Mouse (Mus musculus) hindbrain, embryonic 13.5 days (tissue): ENCODE data around the gene Cox5a. TPM values are rescaled to one million over a fixed set of nuclear protein-coding genes. Genes with fewer than 3 reads are reported as not detected.
A peak's percentile ranks its signal among the peaks of the same experiment; 100 is the strongest.

ENCODE experiments used
- ATAC-seq: fragments of 200-750 bp; cut with Nextera tagmentation; 2 replicates; pipeline ENCODE4 v1.8.0; 2017; ENCODE audit warnings: moderate TSS enrichment; ENCODE audit not compliant: low FRiP score
- H3K27ac ChIP-seq: fragments of 300-500 bp; sonication (generic); 2 replicates; pipeline ENCODE4 v1.5.1; 2015; ENCODE audit warnings: inconsistent platforms, mild to moderate bottlenecking, moderate library complexity
- H3K27me3 ChIP-seq: fragments of 300-500 bp; sonication (generic); 2 replicates; pipeline ENCODE4 v1.6.1; 2015; ENCODE audit warnings: mild to moderate bottlenecking, inconsistent platforms
- H3K36me3 ChIP-seq: fragments of 300-500 bp; sonication (generic); 2 replicates; pipeline ENCODE4 v1.6.1; 2015; ENCODE audit warnings: mild to moderate bottlenecking, inconsistent platforms
- H3K4me1 ChIP-seq: fragments of 300-500 bp; sonication (generic); replicated peaks from 2 replicates; pipeline ENCODE4 v1.6.1; 2015; ENCODE audit warnings: inconsistent platforms
- H3K4me2 ChIP-seq: fragments of 300-500 bp; sonication (generic); 2 replicates; pipeline ENCODE4 v1.6.1; 2015; ENCODE audit warnings: inconsistent platforms, mild to moderate bottlenecking, moderate library complexity
- H3K4me3 ChIP-seq: fragments of 300-500 bp; sonication (generic); 2 replicates; pipeline ENCODE4 v1.5.1; 2015; ENCODE audit warnings: mild to moderate bottlenecking, inconsistent platforms
- H3K9ac ChIP-seq: fragments of 300-500 bp; sonication (generic); 2 replicates; pipeline ENCODE4 v1.6.1; 2015; ENCODE audit warnings: mild to moderate bottlenecking, inconsistent platforms
- H3K9me3 ChIP-seq: fragments of 300-500 bp; sonication (generic); 2 replicates; pipeline ENCODE4 v1.6.1; 2016; ENCODE audit warnings: inconsistent platforms
- WGBS: fragments of 180-500 bp; shearing (Covaris S2); methylation state at CpG from one replicate; pipeline ENCODE4 v1.1.7; 2015; 5-methylcytosine and 5-hydroxymethylcytosine counted together
- polyA plus RNA-seq: library from polyadenylated mRNA; unstranded; fragments of >200 nt; fragmentation: Nextera tagmentation; extraction: Ambion mirVana; gene quantifications from 2 replicates; pipeline ENCODE4 v1.2.1, GENCODE M21; 2015

Gene Cox5a
- polyA plus RNA-seq, 1 experiment from 2014 or later: 879 TPM

DNA sequence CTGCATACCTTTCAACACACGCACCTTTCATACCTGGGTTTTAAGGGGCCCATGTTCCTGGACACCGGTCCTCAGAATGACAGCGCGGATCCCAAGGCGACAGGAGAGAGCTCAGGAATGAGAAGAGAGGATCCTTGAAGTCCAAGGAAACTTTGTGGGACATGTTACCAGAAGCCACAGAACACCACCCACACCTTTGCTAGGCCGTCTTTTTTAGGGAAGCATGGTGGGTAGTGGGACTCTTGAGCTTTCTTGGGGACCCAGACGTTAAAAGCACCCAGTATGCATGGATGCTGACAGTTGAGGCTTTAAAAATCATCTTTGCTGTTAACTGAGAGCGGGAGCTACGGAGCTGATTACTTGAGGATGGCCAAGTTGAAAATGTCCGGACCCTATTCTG is 16.2 kb upstream of the Cox5a start:
- no peak for ATAC-seq
- H3K4me3 ChIP-seq: peak overlapping the region; percentile 46
- H3K9ac ChIP-seq: peak overlapping the region; percentile 69; the same call in 1 of the 2 replicates
- peak overlapping the region; percentile 81 for H3K27ac ChIP-seq
- WGBS: 45% methylated on average over 10 of the region's 10 CpGs
- peaks cover 65% of the 10 kb centered on the region for H3K4me1 ChIP-seq
- peak overlapping the region; percentile 87 for H3K4me2 ChIP-seq
- peaks cover 56% of the 10 kb centered on the region for H3K27me3 ChIP-seq
- H3K9me3 ChIP-seq: no peaks in the 10 kb centered on the region
- H3K36me3 ChIP-seq: no peaks in the 10 kb centered on the region

DNA sequence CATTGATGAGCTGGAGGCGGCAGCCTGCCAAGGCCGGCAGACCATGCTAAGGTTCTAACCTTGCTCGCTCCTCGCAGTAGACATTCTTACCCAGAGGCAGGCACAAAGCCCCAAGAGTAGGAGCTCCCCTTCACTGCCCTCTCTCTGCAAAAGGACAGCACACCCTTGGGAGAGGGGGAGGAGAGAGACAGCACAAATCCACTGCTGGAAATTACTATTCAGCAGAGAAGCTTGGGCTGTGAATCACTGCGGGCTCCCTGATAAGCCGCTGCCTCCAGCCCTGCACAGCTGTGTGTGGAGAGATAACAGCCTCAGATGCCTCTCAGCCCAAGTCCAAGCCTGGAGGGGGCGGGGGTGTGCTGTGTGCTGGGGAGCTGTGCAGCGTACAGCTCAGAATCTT is 15.4 kb upstream of the Cox5a start:
- H3K27me3 ChIP-seq: peaks cover 48% of the 10 kb centered on the region

DNA sequence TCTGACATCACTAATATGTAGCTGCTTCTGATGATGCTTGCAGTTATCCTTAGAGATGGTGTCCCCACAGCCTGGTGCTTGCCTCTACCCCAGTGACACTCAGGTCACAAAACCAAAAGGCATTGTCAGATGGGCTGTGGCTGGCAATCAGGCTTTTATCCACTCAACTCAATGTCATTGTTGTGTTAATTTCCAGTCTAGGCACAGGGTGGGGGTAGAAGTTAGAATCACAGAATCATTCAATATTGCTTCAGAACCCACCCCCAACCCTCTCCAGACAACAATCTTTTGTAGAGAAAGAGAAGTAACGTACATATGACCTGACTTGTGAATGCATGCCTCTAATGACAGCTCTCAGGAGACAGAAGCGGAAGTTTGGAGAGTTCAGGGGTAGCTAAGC is 10.5 kb upstream of the Cox5a start:
- Histone ChIP-seq H3K27me3 (peaks cover 9% of the 10 kb centered on the region), H3K4me2 (no peak overlapping the region), H3K4me3 (no peak overlapping the region), H3K9ac (no peak overlapping the region), H3K36me3 (no peaks in the 10 kb centered on the region), H3K27ac (no peak overlapping the region), H3K4me1 (peaks cover 9% of the 10 kb centered on the region), H3K9me3 (no peaks in the 10 kb centered on the region)
- no peak for ATAC-seq
- WGBS: 28% methylated on average over 2 of the region's 2 CpGs

More for the DNA sequence above, 15.4 kb upstream of the Cox5a start:
- WGBS: 4% methylated on average over 8 of the region's 8 CpGs
- 0 out of 2 replicates have a peak overlapping the region, but pooled peaks have one; percentile 19 for H3K9ac ChIP-seq
- peak overlapping the region; percentile 87 for H3K4me2 ChIP-seq
- peak; percentile 78 for ATAC-seq
- no peaks in the 10 kb centered on the region for H3K9me3 ChIP-seq
- H3K27ac ChIP-seq: peak overlapping the region; percentile 81
- no peak overlapping the region for H3K4me3 ChIP-seq
- no peaks in the 10 kb centered on the region for H3K36me3 ChIP-seq
- H3K4me1 ChIP-seq: peaks cover 58% of the 10 kb centered on the region

DNA sequence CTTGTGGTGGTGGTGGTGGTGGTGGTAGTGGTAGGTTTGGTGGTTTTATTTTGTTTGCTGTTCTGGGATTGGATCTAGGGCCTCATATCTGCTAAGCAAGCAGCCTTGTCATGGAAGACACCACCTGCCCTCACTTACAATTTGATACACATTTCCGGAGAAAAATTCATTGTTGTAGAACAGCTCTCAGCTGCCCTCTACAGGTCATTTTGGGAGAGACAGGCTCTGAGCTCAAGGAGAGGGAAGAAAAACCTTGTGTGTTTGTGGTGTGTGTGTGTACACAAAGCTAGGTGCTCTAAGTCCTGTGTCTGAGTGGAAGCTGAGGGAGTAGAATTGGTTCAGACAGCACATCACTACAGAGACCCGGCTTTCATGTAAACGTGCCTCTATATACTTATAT is 4.0 kb upstream of the Cox5a start:
- Histone ChIP-seq H3K4me1 (peaks cover 5% of the 10 kb centered on the region), H3K27me3 (no peaks in the 10 kb centered on the region), H3K4me2 (no peak overlapping the region), H3K36me3 (no peaks in the 10 kb centered on the region), H3K9me3 (no peaks in the 10 kb centered on the region), H3K9ac (no peak overlapping the region), H3K27ac (peak overlapping the region; percentile 68), H3K4me3 (no peak overlapping the region)
- ATAC-seq: no peak
- 13% methylated on average over 3 of the region's 3 CpGs for WGBS

DNA sequence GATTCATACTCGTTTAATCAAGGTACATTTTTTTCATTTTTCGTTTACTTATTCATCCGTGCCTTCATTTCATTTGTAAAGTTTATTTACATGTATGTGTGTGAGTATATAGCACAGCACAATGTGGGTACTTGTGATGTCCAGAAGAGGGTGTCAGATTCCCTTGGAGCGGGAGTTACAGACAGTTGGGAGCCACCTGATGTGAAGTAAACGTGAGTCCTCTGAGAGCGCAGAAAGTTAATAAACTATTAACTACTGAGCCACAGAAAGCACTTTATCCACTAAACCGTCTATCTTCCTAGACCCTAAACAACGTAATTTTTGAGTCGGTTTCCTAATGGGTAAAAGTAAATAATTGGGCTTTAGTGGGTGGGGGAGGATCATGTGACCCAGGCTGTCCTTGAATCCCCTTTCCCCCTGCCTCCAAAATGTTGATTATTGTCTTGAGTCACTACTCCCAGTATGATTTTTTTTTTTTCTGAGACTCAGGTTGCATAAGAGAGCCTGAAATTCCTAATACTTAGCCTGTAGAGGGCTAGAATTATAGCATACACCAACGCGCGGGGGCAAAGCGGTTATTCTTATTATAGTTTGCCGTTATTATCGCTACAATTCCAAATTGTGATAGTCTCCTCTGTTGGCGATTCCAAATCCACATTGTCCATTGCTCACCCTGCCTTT is 559 bp upstream of the Cox5a start:
- peak overlapping the region; percentile 97 for H3K27ac ChIP-seq
- peak overlapping the region; percentile 71 for H3K4me2 ChIP-seq
- 25% methylated on average over 16 of the region's 16 CpGs for WGBS
- ATAC-seq: peak; percentile 55
- no peaks in the 10 kb centered on the region for H3K36me3 ChIP-seq
- peak overlapping the region; percentile 96 for H3K4me3 ChIP-seq
- no peaks in the 10 kb centered on the region for H3K27me3 ChIP-seq
- H3K4me1 ChIP-seq: peaks cover 28% of the 10 kb centered on the region
- H3K9ac ChIP-seq: peak overlapping the region; percentile 100
- H3K9me3 ChIP-seq: no peaks in the 10 kb centered on the region

DNA sequence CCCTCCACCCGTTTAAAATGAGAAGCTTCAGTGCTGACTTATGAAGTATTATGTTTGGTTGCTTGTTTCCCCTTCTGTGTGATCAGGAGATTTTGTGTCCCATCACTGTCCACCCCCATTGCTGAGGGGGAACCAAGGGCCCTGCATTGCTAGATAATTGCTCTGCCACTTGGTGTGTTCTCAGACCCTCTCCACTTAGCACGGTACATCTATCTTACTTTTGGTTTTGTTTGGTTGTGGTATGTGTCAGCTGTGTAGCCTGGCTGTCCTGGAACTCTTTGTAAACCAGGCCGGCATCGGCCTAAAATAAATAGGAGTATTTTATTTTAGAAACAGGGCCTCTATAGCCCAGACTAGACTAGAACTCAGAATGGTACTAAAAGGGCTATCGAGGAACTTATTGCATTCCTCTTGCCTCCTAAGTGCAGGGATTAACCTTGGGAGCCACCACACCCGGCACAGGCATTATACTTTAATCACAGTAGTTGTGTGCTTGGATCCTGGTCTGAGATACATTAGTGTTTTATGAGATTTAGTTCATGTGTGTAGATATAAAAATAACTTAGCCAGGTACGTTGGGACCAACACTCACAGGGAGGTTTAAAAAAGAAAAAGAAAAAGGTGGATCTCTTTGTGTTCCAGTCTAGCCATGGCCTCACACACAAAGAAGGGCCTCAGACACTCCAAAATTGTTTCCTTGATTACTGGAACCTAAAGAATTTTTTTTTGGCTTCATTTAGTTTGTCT is 1.2 kb downstream of the Cox5a start:
- Histone ChIP-seq H3K4me3 (peak overlapping the region; percentile 96), H3K9me3 (no peaks in the 10 kb centered on the region), H3K27me3 (no peaks in the 10 kb centered on the region), H3K4me1 (peaks cover 33% of the 10 kb centered on the region), H3K27ac (peak overlapping the region; percentile 97), H3K36me3 (no peaks in the 10 kb centered on the region), H3K9ac (peak overlapping the region; percentile 100), H3K4me2 (peak overlapping the region; percentile 71)
- no peak for ATAC-seq
- WGBS: 43% methylated on average over 7 of the region's 7 CpGs

DNA sequence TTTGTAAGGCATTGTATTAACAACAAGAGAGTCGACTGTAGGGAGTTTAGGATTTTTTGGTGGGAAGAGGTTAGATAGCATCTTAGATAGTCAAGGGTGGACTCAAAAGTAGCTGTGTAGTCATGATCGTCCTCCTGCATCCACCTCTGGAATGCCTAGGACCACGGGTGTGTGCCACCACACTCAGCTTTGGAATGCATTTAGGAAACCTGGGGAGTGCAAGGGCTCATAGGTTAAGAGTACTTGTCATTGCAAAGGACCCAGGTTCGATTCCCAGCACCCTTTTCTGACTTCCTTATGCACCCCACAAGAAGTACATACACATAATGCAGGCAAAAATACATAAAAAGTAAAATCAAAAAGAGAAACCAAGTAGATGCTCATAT is 1.8 kb downstream of the Cox5a start:
- WGBS: 83% methylated on average over 4 of the region's 4 CpGs

DNA sequence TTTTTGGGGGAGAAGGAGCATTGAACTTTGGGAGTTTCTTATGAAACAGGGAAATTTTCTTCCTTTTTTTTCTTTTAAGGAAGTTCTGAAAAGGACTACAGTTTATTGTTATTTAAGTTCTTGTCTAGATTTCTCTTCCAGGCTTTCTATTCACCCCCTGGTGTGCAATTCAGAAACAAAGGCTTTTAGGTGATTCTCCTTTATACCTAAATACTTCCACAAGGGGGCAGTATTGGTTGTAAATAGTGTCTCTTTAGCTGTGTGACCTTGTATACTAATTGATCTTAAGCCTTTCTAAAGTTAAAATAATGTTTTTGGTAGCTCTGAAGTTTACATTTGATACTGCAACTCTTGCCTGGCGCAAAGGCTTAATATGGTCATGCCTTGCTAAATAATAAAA is 2.7 kb downstream of the Cox5a start:
- ATAC-seq: no peak
- no peaks in the 10 kb centered on the region for H3K9me3 ChIP-seq
- H3K27ac ChIP-seq: no peak overlapping the region
- H3K36me3 ChIP-seq: no peaks in the 10 kb centered on the region
- H3K4me1 ChIP-seq: peaks cover 40% of the 10 kb centered on the region
- H3K27me3 ChIP-seq: no peaks in the 10 kb centered on the region
- no peak overlapping the region for H3K4me2 ChIP-seq
- 84% methylated on average over 1 of the region's 1 CpGs for WGBS
- H3K4me3 ChIP-seq: no peak overlapping the region
- H3K9ac ChIP-seq: no peak overlapping the region

More for the DNA sequence above, 1.8 kb downstream of the Cox5a start:
- H3K27ac ChIP-seq: no peak overlapping the region
- peak overlapping the region; percentile 96 for H3K4me3 ChIP-seq
- no peaks in the 10 kb centered on the region for H3K9me3 ChIP-seq
- H3K9ac ChIP-seq: 0 out of 2 replicates have a peak overlapping the region, but pooled peaks have one; percentile 100
- no peak for ATAC-seq
- H3K4me1 ChIP-seq: peaks cover 33% of the 10 kb centered on the region
- H3K27me3 ChIP-seq: no peaks in the 10 kb centered on the region
- H3K4me2 ChIP-seq: peak overlapping the region; percentile 71
- H3K36me3 ChIP-seq: no peaks in the 10 kb centered on the region

DNA sequence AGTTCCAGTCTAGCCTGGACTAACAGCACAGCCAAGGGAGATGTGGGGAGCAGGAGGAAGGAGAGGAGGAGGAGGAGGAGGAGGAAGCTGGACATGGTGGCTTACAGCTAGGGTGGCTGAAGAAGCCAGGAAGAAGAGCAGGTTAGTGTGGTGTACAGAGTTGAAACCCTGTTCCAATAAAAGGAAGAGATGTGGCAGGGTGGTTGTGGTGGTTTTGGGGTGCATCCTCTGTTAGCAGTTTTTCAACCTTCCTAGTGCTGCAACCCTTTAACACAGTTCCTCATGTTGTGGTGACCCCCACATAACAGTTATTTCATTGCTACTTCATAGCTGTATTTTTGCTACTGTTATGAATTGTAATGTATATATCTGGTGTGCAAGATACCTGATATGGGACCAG is 3.4 kb downstream of the Cox5a start:
- Histone ChIP-seq H3K9me3 (no peaks in the 10 kb centered on the region), H3K27ac (no peak overlapping the region), H3K4me2 (no peak overlapping the region), H3K36me3 (peaks cover 4% of the 10 kb centered on the region; the same call in 1 of the 2 replicates), H3K4me1 (peaks cover 45% of the 10 kb centered on the region), H3K27me3 (no peaks in the 10 kb centered on the region), H3K4me3 (no peak overlapping the region), H3K9ac (no peak overlapping the region)
- no peak for ATAC-seq

DNA sequence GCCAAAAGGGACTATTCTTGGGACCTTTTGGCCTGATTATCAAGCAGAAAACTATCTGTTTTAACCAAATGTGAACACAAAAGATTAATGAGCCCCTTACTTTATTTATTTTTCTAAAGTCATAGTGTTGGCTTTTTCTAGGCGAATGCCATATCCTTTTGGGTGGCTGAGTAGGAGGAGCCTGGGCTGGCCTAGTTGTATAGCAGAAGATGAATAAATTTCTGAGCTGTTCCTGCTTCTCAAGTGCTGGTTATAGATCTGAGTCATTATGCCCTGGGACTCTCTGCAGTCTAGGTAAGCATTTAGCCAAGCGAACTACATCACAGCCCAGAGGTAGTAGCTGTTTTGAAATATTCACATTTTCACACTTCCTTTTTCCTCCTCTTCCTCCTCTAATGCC is 4.4 kb downstream of the Cox5a start:
- Histone ChIP-seq H3K27me3 (no peaks in the 10 kb centered on the region), H3K27ac (no peak overlapping the region), H3K9me3 (no peaks in the 10 kb centered on the region), H3K4me3 (no peak overlapping the region), H3K4me1 (peaks cover 45% of the 10 kb centered on the region), H3K4me2 (no peak overlapping the region), H3K36me3 (peaks cover 10% of the 10 kb centered on the region), H3K9ac (no peak overlapping the region)
- ATAC-seq: no peak
- WGBS: 88% methylated on average over 2 of the region's 2 CpGs

DNA sequence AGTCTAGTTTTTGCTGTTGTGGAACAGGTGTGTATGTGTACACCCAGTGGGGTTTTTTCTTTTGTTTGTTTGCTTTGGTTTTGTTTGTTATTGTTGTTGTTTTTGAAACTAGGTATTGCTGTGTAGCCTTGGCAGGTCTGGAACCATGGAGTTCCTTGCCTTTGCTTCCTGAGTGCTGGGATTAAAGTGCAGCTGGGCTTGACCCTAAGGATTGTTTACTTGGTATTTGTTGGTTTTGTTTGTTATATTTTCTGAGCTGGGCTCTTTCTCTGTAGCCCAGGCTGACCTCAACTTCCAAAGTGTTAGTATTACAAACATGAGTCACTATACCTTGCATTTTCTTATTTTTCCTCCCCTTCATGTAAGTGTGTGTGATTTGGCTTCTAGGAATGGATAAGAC is 5.4 kb downstream of the Cox5a start:
- ATAC-seq: no peak
- Histone ChIP-seq H3K4me3 (no peak overlapping the region), H3K9me3 (no peaks in the 10 kb centered on the region), H3K27me3 (no peaks in the 10 kb centered on the region), H3K36me3 (peaks cover 17% of the 10 kb centered on the region), H3K4me1 (peaks cover 45% of the 10 kb centered on the region), H3K9ac (no peak overlapping the region), H3K4me2 (no peak overlapping the region), H3K27ac (no peak overlapping the region)

DNA sequence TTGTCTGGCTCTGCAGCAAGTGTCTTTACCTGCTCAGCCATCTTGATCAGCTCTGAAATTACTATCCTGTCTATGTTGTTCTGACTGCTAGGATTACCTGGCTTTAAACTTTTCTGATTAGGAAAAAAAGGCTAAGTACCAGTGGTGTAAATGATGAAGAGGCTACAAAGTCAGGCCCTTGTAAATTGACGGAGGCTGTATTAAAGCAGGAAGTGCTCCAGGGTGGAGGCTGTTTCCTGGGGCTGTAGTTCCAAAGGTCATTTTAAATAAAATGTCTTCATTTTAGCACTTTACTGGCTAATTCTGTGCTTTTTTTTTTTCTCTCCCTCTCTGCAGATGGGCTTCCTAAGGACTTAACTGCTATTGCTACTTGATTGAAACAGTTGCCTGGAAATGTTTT is 10.9 kb downstream of the Cox5a start:
- Histone ChIP-seq H3K36me3 (peaks cover 48% of the 10 kb centered on the region), H3K27me3 (no peaks in the 10 kb centered on the region), H3K27ac (no peak overlapping the region), H3K9me3 (no peaks in the 10 kb centered on the region), H3K9ac (no peak overlapping the region), H3K4me2 (no peak overlapping the region), H3K4me3 (no peak overlapping the region), H3K4me1 (peaks cover 19% of the 10 kb centered on the region)
- no peak for ATAC-seq
- 81% methylated on average over 1 of the region's 1 CpGs for WGBS
